Mouse (Mus musculus): ENCODE measurements around the gene Fam20c. TPM values are rescaled to one million over a fixed set of nuclear protein-coding genes. Genes with fewer than 3 reads are reported as not detected.

Gene Fam20c
- polyA plus RNA-seq (2016; fragmentation: Nextera tagmentation; extraction: Ambion mirVana), result 3.6 and 3.8 TPM in 2 replicates

GRCm38 (mm10) chr5:138754303-138755120 lies at the start of gene Fam20c:
Fam20c (plus strand) TSS chr5:138754514.
- peak within 1 kb of the TSS; percentile 66 for H3K9ac ChIP-seq (replicated peaks)
- H3K4me2 ChIP-seq, result peak within 1 kb of the TSS; percentile 98
- ATAC-seq (ENCODE audit: insufficient number of reproducible peaks, insufficient read depth, low FRiP score, low TSS enrichment, low read depth), result peak; percentile 78
- peaks cover 91% of the 10 kb centered on the region for H3K27me3 ChIP-seq
- H3K4me1 ChIP-seq (replicated peaks), result peaks cover 34% of the 10 kb centered on the region
- H3K36me3 ChIP-seq, result no peaks in the 10 kb centered on the region
- H3K4me3 ChIP-seq (replicated peaks), result peak within 1 kb of the TSS; percentile 64
- H3K27ac ChIP-seq, result peak within 1 kb of the TSS; percentile 29; the same call in 1 of the 2 replicates
- no peaks in the 10 kb centered on the region for H3K9me3 ChIP-seq
- WGBS, result under 1% methylated on average over 90 of the region's 98 CpGs

GRCm38 (mm10) chr5:138707367-138707766 lies 46.9 kb upstream of the Fam20c start:
- H3K9me3 ChIP-seq, result no peaks in the 10 kb centered on the region
- no peaks in the 10 kb centered on the region for H3K4me1 ChIP-seq (replicated peaks)
- H3K9ac ChIP-seq (replicated peaks), result no peak overlapping the region
- no peaks in the 10 kb centered on the region for H3K36me3 ChIP-seq
- H3K27me3 ChIP-seq, result no peaks in the 10 kb centered on the region
- no peak overlapping the region for H3K4me3 ChIP-seq (replicated peaks)
- no peak for ATAC-seq (ENCODE audit: insufficient number of reproducible peaks, insufficient read depth, low FRiP score, low TSS enrichment, low read depth)
- no peak overlapping the region for H3K4me2 ChIP-seq
- no peak overlapping the region for H3K27ac ChIP-seq

- H3K4me3 ChIP-seq (replicated peaks), result no peak overlapping the region
- no peaks in the 10 kb centered on the region for H3K4me1 ChIP-seq (replicated peaks)
- no peaks in the 10 kb centered on the region for H3K36me3 ChIP-seq
- H3K9me3 ChIP-seq, result no peaks in the 10 kb centered on the region
- H3K27me3 ChIP-seq, result no peaks in the 10 kb centered on the region
- no peak overlapping the region for H3K4me2 ChIP-seq
- ATAC-seq (ENCODE audit: insufficient number of reproducible peaks, insufficient read depth, low FRiP score, low TSS enrichment, low read depth), result no peak
- H3K9ac ChIP-seq (replicated peaks), result no peak overlapping the region
- H3K27ac ChIP-seq, result no peak overlapping the region
These were observed 45.7 kb upstream of the Fam20c start for GRCm38 (mm10) chr5:138708591-138708990.

DNA sequence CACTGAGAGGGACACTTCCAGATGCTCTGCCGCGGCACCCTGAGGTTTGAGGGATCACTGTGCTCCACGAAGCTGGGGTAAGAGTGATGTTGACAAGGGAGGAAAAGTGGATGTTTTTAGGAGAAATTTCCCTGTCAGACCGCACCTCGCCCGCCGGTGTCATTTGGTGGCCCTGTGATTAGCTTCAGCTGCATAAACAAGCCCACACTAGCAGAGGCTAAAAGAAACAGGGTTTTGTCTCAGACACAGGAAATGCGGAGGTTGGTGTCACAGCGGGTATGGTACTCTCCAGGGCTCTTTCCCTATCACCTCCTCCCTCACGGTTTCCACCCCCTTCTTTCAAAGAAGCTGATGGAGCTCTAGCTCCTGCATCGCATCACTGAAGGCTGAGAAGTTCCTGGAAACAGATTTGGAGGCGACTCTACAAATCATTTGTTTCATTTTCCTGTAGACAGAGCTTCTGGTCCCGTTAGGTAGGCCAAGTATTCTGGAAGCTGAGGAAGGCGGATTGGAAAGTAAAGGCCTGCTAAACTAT lies 38.7 kb upstream of the Fam20c start:
- H3K9ac ChIP-seq (replicated peaks), result no peak overlapping the region
- H3K27ac ChIP-seq, result no peak overlapping the region
- WGBS, result 25% methylated on average over 14 of the region's 14 CpGs
- H3K4me2 ChIP-seq, result no peak overlapping the region
- ATAC-seq (ENCODE audit: insufficient number of reproducible peaks, insufficient read depth, low FRiP score, low TSS enrichment, low read depth), result no peak
- no peaks in the 10 kb centered on the region for H3K9me3 ChIP-seq
- no peak overlapping the region for H3K4me3 ChIP-seq (replicated peaks)
- no peaks in the 10 kb centered on the region for H3K4me1 ChIP-seq (replicated peaks)
- no peaks in the 10 kb centered on the region for H3K36me3 ChIP-seq
- no peaks in the 10 kb centered on the region for H3K27me3 ChIP-seq

DNA sequence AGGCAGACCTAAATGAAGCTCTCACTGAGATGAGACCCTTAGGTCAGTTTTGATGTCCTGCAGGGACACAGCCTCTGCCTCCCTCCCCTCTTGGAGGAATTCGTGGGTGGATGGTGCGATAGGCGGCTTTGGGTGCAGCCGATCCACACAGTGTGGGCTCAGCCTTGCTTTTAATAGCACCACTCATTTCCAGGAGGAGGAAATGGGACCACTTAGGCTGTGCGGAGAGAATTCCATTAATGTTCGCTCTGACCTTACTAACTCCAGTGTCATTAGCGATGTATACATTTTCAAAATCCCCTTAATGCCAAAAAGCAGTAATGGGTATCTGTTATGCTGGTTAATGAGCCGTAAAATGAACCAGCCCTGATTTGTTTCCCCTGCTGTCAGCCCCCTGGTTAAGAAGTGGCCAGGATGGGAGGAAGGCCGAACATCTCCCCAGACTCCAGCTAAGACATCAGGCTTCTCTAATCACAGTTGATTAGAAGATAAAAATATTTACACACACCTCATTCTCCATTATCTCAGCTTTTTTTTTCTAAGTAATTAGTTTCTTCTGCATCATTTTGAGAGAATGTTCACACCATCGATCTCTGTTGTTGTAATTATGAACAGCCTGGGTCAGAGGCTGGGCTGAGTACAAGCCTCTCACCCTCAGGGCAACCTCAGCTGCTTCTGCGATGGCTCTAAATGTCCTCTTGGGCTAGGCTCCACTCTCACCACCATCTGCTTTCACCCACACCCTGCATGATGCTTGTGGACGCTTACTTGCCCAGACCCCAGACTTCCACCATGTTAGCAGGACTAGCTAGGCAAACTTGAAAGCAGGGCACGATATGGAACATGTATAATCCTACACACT lies 33.8 kb upstream of the Fam20c start:
- no peaks in the 10 kb centered on the region for H3K4me1 ChIP-seq (replicated peaks)
- no peak for ATAC-seq (ENCODE audit: insufficient number of reproducible peaks, insufficient read depth, low FRiP score, low TSS enrichment, low read depth)
- H3K36me3 ChIP-seq, result no peaks in the 10 kb centered on the region
- no peak overlapping the region for H3K4me3 ChIP-seq (replicated peaks)
- H3K9ac ChIP-seq (replicated peaks), result no peak overlapping the region
- no peaks in the 10 kb centered on the region for H3K9me3 ChIP-seq
- H3K4me2 ChIP-seq, result no peak overlapping the region
- no peak overlapping the region for H3K27ac ChIP-seq
- no peaks in the 10 kb centered on the region for H3K27me3 ChIP-seq
- 39% methylated on average over 13 of the region's 13 CpGs for WGBS

- Histone ChIP-seq H3K4me2 (no peak overlapping the region), H3K4me3 (replicated peaks) (no peak overlapping the region), H3K36me3 (no peaks in the 10 kb centered on the region), H3K9ac (replicated peaks) (no peak overlapping the region), H3K4me1 (replicated peaks) (no peaks in the 10 kb centered on the region), H3K27ac (no peak overlapping the region), H3K27me3 (no peaks in the 10 kb centered on the region), H3K9me3 (no peaks in the 10 kb centered on the region)
- ATAC-seq (ENCODE audit: insufficient number of reproducible peaks, insufficient read depth, low FRiP score, low TSS enrichment, low read depth), result no peak
- WGBS, result 93% methylated on average over 5 of the region's 5 CpGs
These were observed 29.9 kb upstream of the Fam20c start for GRCm38 (mm10) chr5:138724417-138724816.

- ATAC-seq (ENCODE audit: insufficient number of reproducible peaks, insufficient read depth, low FRiP score, low TSS enrichment, low read depth), result no peak
- Histone ChIP-seq H3K4me3 (replicated peaks) (no peak overlapping the region), H3K9ac (replicated peaks) (no peak overlapping the region), H3K9me3 (no peaks in the 10 kb centered on the region), H3K27me3 (no peaks in the 10 kb centered on the region), H3K4me2 (no peak overlapping the region), H3K36me3 (no peaks in the 10 kb centered on the region), H3K4me1 (replicated peaks) (no peaks in the 10 kb centered on the region), H3K27ac (no peak overlapping the region)
- WGBS, result 60% methylated on average over 7 of the region's 7 CpGs
These were observed 29.2 kb upstream of the Fam20c start for GRCm38 (mm10) chr5:138725151-138725550.

DNA sequence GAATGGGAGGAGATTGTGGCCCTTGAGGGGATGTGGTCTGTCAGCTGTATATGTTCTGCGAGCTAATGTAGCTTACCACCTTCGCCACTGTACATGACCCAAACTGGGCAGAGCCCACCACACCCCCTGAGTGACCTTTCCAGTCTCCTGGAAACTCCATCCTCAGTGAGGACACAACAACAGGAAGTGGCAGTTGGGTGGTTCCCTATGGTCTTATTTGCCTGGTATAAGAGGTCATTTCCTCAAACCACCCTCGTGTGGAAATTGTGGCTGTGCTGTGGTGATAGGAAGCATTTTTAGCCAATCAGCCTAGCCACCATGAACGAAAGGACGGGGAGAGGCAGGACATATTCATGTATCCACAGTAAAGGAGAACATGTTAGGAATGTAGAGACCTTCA lies 23.5 kb upstream of the Fam20c start:
- H3K36me3 ChIP-seq, result no peaks in the 10 kb centered on the region
- WGBS, result 72% methylated on average over 5 of the region's 5 CpGs
- no peak overlapping the region for H3K27ac ChIP-seq
- ATAC-seq (ENCODE audit: insufficient number of reproducible peaks, insufficient read depth, low FRiP score, low TSS enrichment, low read depth), result no peak
- peaks cover 5% of the 10 kb centered on the region; the same call in 1 of the 2 replicates for H3K4me1 ChIP-seq (replicated peaks)
- H3K9ac ChIP-seq (replicated peaks), result no peak overlapping the region
- H3K4me3 ChIP-seq (replicated peaks), result no peak overlapping the region
- no peaks in the 10 kb centered on the region for H3K9me3 ChIP-seq
- no peaks in the 10 kb centered on the region for H3K27me3 ChIP-seq
- H3K4me2 ChIP-seq, result no peak overlapping the region

DNA sequence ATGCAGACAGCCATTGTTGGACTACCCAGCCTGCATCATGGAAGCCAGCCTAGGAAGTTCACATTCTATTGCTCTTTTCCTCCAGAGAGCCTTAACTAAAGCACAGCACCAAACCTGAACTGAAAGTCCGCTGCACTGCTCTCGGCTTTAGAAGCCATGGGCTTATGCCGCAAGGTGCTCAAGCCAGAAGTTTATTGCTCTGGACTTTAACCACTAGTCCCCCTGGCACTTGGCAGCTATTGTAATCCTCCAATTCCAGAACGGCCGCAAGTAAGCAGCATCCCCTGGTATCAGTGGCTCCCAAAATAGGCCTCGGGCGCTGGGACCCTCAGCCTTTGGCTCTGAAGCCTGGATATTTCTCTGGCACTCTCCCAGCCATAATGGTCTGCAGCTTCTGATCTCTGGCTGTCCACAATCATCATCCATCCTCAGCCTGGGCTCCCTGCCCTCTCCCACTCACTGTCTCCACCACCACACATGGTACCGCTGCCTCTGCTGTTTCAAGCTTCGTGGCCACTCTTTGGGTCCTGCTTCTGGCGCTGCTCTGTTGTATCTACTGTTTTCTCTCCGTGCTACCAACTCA lies 20.9 kb upstream of the Fam20c start:
- Histone ChIP-seq H3K4me1 (replicated peaks) (peaks cover 16% of the 10 kb centered on the region), H3K9me3 (no peaks in the 10 kb centered on the region), H3K4me2 (no peak overlapping the region), H3K36me3 (no peaks in the 10 kb centered on the region), H3K9ac (replicated peaks) (no peak overlapping the region), H3K27me3 (no peaks in the 10 kb centered on the region), H3K27ac (no peak overlapping the region), H3K4me3 (replicated peaks) (no peak overlapping the region)
- ATAC-seq (ENCODE audit: insufficient number of reproducible peaks, insufficient read depth, low FRiP score, low TSS enrichment, low read depth), result no peak
- 90% methylated on average over 11 of the region's 11 CpGs for WGBS

GRCm38 (mm10) chr5:138734018-138734417 lies 20.3 kb upstream of the Fam20c start:
- Histone ChIP-seq H3K27me3 (no peaks in the 10 kb centered on the region), H3K9me3 (no peaks in the 10 kb centered on the region), H3K27ac (no peak overlapping the region), H3K9ac (replicated peaks) (no peak overlapping the region), H3K36me3 (no peaks in the 10 kb centered on the region), H3K4me1 (replicated peaks) (peaks cover 16% of the 10 kb centered on the region), H3K4me3 (replicated peaks) (no peak overlapping the region), H3K4me2 (no peak overlapping the region)
- WGBS, result 76% methylated on average over 18 of the region's 18 CpGs
- no peak for ATAC-seq (ENCODE audit: insufficient number of reproducible peaks, insufficient read depth, low FRiP score, low TSS enrichment, low read depth)

GRCm38 (mm10) chr5:138735201-138735757 lies 19.0 kb upstream of the Fam20c start:
- Histone ChIP-seq H3K9me3 (0 out of 2 replicates have a peak, but pooled peaks cover 5% of the 10 kb centered on the region), H3K36me3 (no peaks in the 10 kb centered on the region), H3K4me1 (replicated peaks) (peaks cover 16% of the 10 kb centered on the region), H3K4me2 (no peak overlapping the region), H3K27ac (no peak overlapping the region), H3K9ac (replicated peaks) (no peak overlapping the region), H3K4me3 (replicated peaks) (no peak overlapping the region), H3K27me3 (no peaks in the 10 kb centered on the region)
- ATAC-seq (ENCODE audit: insufficient number of reproducible peaks, insufficient read depth, low FRiP score, low TSS enrichment, low read depth), result no peak
- WGBS, result 82% methylated on average over 8 of the region's 8 CpGs
